Mouse (Mus musculus) cerebellum, adult 11-12 months (tissue): ENCODE measurements at regions not wholly inside any gene's neighbourhood (a gene's known extent, or its start where the extent isn't known, plus 50 kb on each side); places are given as distances from the start of the nearest gene placed in this dataset.

Experiments used
- DNase-seq: peaks from one replicate; pipeline ENCODE4 v3.0.0; 2022

DNA sequence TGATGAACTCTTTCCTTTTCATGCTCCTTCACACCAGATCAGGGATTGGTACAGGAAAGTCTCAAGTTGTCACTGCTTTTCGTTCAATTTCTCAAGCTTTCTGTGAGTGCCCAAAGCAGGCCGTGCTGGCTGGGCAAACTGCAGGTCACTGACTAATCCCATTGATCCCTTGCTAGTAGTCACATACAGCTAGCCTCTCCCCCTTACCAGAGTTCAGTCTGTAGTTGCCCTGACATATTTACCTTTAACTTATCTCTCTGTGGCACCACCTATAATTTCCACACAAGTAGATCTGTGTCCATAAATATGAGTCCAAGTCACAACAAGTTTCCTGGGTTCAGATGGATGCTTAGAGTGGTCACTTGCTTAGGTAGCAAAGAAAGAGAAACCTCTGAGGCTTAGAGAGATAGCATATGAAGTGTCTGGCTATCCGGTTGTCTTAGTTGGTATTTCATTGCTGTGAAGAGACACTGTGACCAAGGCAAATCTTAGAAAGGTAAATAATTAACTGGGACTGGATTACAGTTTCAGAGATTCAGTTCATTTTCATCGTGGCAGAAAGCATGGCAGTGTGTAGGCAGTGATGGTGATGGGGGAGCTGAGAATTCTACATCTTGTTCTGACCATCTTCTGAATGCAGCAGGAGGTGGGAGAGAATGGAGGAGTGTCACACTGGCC, 362.8 kb upstream of the Pcsk5 start:
- DNase-seq, result no peak

DNA sequence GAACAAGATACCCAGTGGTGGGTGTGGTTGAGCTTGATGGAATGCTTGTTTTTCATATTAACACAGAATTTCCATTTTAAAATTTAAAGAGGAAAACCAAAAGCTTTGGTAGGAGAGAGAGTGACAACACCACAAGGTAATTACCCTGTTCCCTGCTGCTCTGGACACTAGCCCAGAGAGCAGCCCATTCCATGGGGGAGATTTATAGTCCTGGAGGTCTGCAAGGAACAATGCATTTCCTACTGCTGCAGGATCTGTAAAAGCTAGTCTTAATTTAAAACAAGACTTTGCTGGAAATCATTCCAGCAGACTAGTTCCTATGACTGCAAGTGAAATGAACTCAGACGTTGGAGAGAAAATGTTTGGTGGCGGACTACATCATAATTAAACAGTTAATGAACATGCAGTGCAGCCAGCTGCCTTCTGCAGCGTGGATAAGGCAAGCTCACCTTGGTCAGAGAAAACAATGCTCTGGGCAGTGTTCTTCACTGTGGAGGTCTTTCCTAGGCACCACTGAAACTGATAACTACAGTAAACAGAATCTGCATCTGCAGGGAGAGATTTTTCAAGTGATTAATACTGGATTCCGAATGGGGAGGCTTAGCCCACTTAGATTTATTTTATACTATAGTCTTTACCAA, 351.8 kb upstream of the Pcsk5 start:
- DNase-seq, result no peak

DNA sequence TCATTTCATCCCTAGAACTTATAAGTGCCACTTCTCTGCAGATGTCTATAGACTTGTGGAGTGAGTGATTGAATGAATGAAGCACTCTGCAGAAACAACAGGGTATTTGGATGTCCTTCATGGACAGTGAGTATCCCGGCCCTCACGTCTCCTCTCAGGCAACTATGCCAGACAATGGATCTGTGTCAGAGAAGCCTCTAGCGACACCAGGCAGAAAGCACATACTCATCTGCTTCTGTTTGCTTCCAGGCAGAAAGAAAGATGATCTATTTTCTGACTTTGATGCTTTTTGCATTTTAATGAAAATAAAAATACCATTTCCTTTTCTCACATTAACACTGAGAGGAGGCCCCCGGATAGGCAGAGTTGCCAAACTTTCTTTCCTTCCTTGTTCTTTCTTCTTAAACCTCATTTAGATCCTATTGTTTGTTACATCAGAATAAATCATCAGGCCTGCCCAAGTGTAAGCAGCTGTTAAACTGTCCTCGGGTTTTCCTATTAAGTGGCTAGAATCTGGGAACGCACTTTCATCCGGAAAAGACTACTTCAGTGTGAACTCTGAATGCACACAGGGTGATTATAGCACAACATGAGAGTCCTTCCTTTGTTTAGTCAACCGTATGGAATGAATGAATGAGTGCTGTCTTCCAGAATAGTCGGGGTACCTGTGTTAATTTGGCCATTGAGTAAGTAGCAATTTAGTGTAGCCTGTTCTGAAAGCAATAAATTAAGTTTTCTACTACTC, 350.9 kb upstream of the Pcsk5 start:
- no peak for DNase-seq

DNA sequence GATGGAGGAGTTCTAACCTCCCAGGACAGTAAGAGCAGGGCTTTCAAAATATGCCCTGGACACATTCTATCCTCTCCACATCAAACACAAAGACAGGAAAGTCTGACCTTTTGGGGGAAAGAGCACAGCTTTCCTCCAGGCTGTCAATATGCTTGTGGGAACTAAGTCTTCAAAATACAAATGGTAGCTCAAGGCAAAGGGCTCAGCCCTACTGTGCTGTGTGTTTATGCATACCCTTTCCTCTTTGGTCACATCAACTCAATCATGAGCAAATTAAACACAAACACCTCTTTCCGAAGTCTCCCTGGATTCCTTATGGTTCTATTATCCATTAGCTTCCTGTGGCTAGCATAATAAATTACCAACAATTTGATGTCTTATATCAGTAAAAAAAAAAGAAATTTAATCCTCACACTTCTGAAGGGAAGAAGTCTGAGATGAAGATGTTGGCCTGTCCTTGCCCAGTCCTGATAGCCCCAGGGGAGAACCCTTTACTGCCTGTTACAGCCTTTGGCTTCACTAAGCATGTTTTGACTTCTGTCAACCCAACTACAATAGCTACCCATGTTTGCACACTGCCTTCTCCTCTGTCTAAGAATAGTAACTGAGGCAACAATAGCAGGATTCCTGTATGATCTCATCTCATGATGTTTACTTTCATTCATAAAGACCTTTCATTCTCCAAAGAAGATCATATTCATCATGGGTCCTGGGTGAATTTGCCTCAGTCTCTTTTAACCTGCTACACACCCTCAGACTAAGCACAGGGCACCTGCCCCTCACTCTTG, 348.5 kb upstream of the Pcsk5 start:
- no peak for DNase-seq

DNA sequence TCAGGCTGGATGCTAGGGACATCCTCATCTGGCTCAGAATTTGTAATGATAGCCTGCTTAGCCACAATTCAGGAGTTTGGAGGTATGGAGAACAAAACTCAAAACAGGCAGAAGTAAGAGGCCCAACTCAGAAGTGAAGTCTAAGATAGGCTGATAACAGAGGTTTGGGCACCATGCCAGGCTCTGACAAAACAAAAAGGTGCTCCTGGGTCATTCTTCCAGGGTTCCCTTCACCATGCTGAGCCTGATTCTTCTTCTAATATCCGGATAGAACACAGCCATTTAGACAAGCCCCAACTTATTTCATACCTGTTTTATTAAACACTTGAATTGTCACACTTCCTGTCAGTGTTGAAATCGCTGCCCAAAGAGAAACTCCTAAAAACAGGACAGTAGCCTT, 347.8 kb upstream of the Pcsk5 start:
- DNase-seq, result no peak

DNA sequence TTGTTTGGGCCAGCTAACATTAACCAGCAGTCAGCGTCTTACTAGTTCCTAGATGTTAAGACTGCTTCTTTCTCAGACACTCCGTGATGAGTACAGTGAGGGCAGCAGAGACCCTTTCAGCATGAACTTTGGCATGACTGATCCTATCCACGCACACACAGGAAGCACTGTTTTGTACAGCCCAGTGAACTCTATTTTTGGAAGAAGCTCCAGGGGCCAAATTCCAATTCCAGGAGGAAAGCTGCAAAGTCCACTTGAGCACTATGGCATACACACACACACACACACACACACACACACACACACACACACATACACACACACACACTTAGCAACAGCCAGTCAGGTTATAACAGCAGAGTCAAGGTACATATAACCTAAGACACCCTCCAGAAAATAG, 338.8 kb upstream of the Pcsk5 start:
- DNase-seq, result no peak

DNA sequence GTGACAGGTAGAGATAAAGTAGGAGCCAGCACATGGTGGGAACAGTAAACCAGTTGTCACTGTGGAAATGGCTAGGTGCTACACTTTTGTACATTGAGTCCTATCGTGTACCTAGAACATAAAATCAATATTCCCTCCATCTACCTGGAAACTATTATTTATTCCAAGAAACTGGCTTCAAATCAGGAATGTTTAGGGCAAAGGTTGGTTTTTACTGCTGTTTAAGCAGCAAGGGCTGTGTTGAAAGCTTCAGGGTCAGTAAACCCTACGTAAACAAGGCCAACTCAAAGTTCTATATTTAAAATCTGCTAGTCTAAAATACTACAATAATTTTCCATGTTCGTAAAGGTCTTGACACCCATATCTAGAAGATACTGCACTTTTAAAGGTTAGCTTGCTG, 309.1 kb upstream of the Pcsk5 start:
- DNase-seq, result no peak

DNA sequence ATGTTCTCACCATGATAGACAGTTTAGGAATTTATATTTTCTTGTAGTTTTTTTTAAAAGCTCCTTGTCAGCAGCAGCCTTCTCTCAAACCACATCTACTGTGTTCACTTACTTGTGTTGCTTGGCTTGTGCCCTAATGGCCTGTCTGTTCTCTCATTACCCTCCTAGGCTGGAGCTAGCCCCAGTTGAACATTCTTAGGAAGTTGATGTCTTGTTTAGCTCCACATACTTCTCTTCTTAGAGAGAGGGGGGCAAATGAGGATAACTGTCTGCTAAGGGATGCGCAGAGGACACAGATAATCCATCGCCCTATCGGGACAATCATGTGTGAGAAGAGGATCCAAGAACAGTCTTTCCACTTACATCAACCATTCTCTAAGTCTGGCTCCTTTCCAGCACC, 293.5 kb upstream of the Pcsk5 start:
- DNase-seq, result no peak

DNA sequence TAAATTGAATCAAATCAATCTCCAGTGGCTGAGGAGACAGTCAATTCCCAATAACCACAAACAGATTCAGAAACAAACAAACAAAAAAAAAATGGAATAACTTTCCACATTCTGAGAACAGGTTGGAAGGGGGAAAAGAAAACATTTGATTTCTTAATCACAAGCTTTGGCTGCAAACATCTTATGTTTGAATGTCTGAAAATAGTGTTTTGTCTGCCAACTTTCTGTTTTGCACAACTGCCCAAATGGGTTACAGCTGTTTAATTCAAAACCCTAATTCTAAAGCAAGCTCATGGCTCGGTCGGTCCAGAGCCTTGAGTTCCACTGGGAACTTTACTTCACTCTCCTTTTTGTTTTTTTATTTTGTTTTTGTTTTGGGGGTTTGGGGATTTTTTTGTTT, 291.4 kb upstream of the Pcsk5 start:
- DNase-seq, result no peak

DNA sequence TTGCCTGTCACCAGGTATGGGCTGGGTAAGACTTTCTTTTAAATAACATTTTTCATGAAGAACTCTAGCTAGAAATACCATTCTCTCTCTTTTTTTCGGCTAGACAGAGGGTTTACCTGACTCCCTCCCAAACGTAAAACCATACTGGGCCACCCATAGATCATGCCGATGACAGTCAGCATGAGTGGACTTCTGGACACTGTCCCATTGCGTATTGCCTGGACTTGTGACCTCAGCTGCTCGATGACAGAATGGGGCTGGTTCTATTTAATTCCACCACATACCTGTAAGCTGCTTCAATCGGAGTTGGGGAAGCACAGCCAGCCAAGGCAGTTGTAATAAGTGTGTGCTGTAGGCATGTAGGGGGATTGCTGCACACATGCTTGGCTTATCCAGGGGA, 268.8 kb upstream of the Pcsk5 start:
- DNase-seq, result no peak

DNA sequence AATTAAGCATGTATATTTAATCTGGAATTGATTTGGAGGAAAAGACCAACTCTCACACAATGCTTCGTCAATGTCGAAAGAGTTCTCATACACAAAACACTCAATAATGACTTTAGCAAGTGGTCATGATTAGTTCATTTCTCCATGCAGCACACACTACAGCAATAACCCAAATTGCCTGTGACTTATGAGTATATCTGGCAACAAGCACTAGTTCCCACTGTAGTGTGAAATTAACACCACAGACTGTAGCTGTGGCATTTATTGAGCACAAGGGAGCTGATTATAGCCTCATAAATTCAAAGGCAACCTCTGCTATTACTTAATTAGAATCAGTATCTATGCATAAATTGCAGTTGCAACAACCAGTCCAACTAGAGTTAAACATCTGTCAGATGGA, 267.2 kb upstream of the Pcsk5 start:
- no peak for DNase-seq

DNA sequence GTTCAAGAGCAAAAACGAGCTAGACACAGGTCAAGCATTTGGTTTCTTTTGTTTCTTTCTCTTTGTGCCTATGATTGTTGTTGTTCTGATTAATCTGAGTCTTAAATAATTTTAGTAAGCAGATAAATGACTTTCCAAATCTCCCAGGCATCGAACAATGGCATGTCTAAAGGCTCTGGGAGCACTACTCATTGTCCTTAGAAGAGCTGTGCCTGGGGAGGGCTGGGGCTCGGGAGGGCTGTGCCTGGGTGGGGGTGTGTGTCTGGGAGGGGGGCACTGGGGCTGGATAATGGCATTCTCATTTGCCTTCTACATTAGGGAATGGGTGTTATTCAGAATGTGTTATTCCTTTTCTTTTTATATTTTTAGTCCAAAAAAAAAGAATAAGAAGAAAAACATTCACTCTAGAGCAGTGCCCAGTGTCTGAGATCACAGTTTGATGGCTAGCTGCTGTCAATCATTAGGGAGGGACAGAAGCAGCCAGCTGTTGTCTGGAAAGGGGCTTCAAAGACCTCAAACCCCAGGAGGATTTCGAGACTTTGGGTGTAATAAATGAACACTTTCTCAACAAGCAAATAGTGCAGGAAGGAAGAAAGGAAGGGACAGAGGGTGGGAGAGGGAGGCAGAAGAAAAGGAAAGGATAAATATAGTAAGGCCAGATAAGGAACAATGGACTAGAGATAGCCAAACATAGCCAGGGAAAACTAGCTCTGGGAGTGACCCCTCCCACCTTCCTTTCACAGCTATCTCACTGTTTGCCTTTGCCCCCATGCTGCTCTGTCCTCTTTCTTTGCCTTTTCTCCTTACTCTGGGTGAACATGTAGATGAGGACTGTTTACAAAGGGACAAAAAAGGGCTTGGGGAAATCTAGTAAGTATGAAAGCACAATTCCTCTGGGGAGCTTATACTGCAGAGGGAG, 264.2 kb upstream of the Pcsk5 start:
- DNase-seq, result no peak

DNA sequence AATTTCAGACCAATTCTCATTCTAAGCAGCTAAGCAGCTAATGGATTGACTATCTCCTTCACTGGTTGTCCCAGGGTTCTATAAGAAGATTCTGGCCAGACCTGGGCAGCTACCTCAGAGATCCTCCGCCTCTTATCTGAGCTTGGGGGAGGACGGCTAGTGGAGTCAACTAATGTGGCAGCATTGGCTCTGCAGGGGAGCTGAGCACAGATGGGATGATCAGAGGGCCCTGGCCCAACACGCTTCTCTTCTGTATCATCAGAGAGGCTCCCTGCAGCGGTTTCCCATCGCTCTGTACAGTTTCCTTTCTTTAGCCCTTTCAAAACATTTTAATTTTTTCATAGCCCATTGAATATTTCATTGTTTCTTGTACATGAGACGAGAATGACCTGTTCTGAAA, 245.9 kb upstream of the Pcsk5 start:
- peak; percentile 41 for DNase-seq

DNA sequence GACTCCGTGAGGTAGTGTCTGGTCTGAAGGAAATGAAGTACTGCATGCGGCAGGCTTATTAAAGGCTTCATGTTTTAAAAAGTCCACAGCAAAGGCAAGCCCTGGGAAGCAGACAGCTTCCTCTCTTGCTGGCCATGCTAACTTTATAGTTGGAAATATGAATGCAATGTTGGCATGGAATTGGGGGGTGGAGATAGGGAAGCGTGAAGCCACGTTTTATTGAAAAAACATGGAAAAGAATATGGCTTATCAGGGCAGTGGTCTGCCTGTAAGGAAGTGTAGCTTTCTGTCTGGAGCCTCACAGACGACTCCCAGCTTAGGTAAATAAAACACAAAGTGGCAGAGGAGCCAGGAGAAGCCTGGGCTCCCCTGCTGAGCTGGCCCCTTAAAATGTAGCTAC, 231.5 kb upstream of the Pcsk5 start:
- no peak for DNase-seq

DNA sequence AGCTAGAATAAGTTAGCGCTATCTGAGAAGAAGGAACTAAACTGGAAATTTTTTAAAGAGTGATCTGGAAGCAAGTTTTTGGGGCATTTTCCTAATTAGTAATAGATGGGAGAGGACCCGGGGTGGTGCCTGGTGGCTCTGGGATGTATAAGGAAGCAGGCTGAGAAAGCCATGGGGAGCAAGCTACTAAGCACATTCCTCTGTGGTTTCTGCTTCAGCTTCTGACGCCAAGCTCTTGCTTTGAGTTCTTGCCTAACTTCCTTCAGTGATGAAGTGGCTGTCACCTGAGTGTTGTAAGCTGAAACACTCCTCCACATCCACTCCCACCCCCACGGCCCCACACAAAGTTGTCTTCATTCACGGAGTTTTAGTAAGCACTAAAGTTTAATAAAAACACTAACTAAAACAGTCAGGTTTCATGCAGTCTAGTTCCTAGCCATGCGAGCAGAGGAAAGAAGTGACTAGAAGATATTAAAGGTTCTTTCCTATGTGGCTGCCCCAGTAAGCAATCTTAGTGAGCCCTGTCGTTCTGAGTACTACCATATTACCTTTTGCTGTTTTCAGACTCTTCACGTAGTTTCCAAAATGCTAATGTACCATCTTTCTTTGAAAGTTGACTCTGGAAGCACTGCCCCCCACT, 230.5 kb upstream of the Pcsk5 start:
- DNase-seq, result no peak

DNA sequence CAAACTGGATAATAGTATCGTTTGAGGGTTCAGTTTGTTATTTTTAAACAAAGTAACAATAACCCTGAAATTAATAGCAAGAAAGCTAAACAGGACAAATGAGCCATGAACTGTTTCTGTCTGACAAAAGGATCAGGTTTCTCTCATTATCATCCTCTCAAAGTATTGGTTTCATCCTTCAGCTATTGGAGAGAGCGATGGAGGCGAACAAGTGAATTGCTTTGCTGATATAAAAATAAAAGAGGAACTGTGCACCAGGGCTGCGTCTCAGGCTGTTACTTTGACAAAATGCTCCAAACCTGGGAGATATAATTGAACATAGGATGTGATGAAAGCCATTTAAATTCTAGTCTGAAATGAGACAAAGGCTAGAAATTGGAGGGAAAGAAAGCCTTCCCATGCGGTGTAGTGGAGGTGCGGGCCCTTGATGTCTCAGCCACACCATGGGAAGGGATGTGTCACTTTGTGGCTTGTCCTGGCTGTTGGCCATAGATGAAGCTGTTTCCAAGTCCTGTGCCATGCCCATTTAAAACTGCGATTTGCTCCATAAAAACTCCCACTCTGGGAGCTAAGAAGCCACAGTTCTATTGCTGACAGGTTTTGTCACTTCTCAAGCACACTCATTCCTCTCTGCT, 219.9 kb upstream of the Pcsk5 start:
- no peak for DNase-seq

DNA sequence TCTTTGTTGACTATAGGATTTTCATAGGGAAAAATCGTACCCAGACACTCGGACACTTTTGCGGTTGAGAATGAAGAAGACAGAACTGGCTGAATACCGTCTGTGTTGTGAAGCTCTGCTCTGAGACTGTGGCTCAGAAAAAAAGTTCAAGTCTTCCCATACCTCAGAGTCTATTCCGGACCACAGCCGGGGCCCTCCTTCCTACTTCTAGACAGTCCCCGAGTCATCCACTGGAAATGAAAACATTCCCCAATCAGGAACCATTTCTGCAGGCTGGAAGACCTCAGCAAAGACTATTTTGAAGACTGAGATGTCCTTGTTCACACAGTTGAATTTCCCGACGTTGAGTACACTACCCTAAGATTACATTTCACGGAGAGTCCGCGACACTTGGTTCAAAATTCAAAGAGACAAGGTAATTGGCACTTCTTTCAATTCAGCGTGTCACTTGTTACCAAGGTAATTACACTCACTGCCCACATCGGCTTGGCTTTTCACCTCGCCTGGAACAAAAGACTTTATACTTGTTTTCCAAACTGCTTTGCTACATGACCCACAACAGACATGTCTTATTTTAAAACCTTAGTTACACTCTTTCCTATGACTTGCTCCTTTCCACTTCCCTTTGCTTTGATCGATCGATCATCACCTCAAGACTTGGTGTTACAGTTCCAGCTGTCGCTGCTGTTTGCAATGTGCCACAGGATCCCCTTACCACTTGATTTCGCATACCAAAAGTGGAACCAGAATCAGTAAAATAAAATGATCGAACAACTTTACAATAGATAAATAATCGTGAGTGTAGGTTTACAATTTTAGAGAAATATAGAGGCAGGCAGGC, 219.2 kb upstream of the Pcsk5 start:
- no peak for DNase-seq

DNA sequence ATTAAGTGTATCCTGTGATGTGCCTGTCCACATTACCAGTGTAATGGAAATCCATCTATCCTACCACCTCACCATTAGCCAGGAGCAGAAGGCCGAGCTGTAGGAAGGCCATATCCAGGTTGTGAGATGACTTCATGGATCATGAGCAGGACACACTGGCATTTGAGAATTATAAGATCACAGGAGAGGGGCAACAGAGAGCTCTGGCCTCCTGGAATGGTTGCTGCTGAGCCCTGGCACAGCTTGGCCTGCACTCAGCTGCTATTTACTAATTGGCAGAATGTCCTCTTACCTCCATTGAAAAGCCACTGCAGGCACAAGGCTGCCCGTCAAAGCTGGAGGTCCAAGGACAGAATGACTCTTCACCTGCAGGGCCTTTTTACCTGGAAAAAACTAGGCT, 212.9 kb upstream of the Pcsk5 start:
- peak; percentile 15 for DNase-seq

DNA sequence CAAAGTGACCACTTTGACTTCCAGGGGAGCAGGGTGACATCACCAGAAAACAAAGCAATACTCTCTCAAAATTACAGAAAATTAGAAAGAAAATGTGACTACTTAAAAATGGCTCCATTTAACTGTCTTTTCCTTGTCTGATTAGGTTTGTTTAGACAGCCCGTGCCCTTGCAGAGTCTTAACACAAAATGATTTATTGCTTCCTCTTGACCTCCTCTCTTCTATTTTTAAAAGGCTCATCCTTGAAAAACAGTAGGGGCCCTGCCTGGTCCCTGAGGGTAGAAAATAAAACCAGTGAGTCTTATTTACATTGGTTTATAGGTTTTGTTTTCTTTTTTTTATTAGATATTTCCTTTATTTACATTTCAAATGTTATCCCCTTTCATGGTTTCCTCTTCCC, 196.8 kb upstream of the Pcsk5 start:
- DNase-seq, result no peak

DNA sequence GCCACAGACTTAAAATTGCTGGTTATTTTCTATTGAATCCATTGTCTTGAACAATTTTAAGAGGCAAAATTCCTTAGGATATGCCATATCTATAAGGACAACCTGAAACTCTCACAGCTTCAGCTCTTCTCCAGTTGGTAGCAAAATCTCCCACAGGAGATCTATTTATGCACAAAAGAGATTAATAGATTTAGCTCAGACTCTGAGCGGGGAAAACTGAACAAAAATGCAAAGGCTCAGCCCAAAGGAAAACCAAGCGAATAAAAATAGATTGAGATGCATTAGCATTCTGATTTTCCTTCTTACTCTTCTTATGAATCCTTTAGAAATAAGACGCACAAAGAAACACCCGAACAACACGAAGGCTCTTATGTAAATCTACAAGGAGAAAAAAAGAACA, 196.2 kb upstream of the Pcsk5 start:
- DNase-seq, result no peak

DNA sequence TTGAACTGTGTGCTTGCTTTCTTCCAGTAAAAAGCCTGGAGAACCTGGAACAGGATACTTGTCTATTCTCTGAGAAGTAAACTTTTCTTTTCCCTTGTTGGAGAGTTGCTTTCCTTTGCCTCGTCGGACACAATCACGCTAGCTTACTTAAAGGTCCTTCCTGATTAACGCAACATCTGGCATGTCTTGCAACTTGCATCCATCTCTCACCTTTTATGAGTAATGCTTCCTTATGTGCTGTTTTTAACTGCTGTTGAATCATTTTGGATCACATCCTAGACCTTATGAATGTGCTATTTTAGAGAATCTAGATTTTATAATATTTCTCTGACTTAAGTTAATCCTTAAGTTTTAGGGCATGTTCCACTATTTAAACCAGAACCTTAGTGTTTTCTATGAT, 188.4 kb upstream of the Pcsk5 start:
- no peak for DNase-seq
